Mouse (Mus musculus): ENCODE measurements around the gene Cox7b2. TPM values are rescaled to one million over a fixed set of nuclear protein-coding genes. Genes with fewer than 3 reads are reported as not detected.
"Not testable (repeated sequence)": the region's sequence is repeated elsewhere in the genome, so short reads cannot be mapped to it uniquely, and the experiment has no call there.

The Cox7b2 gene
- polyA plus RNA-seq (2015; fragmentation: Nextera tagmentation; extraction: Ambion mirVana): 0.74 and 0.83 TPM in 2 replicates

DNA sequence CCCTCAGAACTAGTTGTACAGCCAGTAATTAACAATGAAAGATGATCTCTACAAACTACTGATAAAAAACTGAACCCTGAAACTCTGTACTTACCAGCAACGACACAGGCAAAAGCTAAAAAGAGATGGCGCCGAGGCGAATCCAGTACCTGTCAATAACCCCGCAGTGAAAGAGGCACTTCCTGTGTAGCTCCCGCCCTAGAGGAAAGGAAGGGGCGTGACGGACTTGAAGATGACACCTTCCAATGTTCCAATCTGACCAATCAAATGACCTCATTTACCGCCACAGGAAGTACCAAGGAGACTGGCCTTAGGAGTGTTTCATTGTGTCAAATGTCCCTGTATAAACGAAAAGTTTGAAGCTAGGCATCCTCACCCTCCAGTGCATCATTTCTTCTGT lies at the start of gene Cox7b2:
Gene Cox7b2 (minus strand): TSS at position 127 of the 400 bp plus-strand sequence.
- Histone ChIP-seq H3K4me2 (no peak within 1 kb of the TSS), H3K4me3 (replicated peaks) (no peak within 1 kb of the TSS), H3K9ac (replicated peaks) (no peak within 1 kb of the TSS), H3K9me3 (replicated peaks) (no peaks in the 10 kb centered on the region), H3K36me3 (no peaks in the 10 kb centered on the region), H3K27me3 (replicated peaks) (no peaks in the 10 kb centered on the region), H3K27ac (replicated peaks) (no peak within 1 kb of the TSS), H3K4me1 (no peaks in the 10 kb centered on the region)
- no peak for ATAC-seq (ENCODE audit: low FRiP score)
- 95% methylated on average over 10 of the region's 10 CpGs for WGBS

GRCm38 (mm10) chr5:71595321-71595720 lies 47.3 kb upstream of the Cox7b2 start:
- H3K36me3 ChIP-seq: no peaks in the 10 kb centered on the region
- H3K4me3 ChIP-seq (replicated peaks): no peak overlapping the region
- H3K27me3 ChIP-seq (replicated peaks): no peaks in the 10 kb centered on the region
- no peak overlapping the region for H3K4me2 ChIP-seq
- H3K4me1 ChIP-seq: no peaks in the 10 kb centered on the region
- H3K9ac ChIP-seq (replicated peaks): no peak overlapping the region
- H3K27ac ChIP-seq (replicated peaks): no peak overlapping the region
- H3K9me3 ChIP-seq (replicated peaks): no peaks in the 10 kb centered on the region
- no peak for ATAC-seq (ENCODE audit: low FRiP score)
- WGBS: 72% methylated on average over 2 of the region's 2 CpGs

GRCm38 (mm10) chr5:71593745-71594255 lies 45.8 kb upstream of the Cox7b2 start:
- Histone ChIP-seq H3K9me3 (replicated peaks) (no peaks in the 10 kb centered on the region), H3K4me2 (no peak overlapping the region), H3K36me3 (no peaks in the 10 kb centered on the region), H3K27me3 (replicated peaks) (no peaks in the 10 kb centered on the region), H3K9ac (replicated peaks) (no peak overlapping the region), H3K27ac (replicated peaks) (no peak overlapping the region), H3K4me1 (no peaks in the 10 kb centered on the region), H3K4me3 (replicated peaks) (no peak overlapping the region)
- no peak for ATAC-seq (ENCODE audit: low FRiP score)
- 87% methylated on average over 2 of the region's 2 CpGs for WGBS

DNA sequence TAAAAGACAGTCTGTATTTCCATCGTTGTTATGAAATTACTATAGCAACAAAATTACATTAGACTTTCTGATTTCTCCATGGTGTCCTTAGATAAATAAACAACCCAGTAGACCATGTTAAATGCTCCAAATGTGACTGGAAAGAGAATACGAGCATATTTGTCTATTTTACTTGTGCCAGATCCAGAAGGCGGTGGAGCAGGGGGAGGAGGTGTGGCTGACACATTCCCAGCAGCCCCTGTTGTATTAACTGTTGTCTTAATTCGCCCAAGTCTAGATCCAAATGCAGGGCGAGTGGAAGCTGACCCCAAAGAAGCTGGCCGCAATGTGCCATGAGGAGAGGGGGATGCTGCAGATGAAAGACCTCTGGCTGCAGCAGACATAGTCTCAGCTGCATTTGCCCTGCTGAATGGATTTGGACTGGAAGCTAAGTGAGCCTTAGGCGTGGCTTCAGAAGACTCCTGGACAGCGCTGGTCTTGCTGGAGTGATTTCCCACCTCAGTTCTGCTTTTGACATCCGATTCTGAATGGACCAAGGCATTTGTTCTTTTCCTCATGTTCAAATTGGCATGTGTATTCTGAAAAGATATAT lies 23.7 kb upstream of the Cox7b2 start:
- Histone ChIP-seq H3K4me2 (no peak overlapping the region), H3K4me1 (no peaks in the 10 kb centered on the region), H3K27me3 (replicated peaks) (no peaks in the 10 kb centered on the region), H3K9ac (replicated peaks) (no peak overlapping the region), H3K36me3 (no peaks in the 10 kb centered on the region), H3K9me3 (replicated peaks) (no peaks in the 10 kb centered on the region), H3K4me3 (replicated peaks) (no peak overlapping the region), H3K27ac (replicated peaks) (no peak overlapping the region)
- 84% methylated on average over 9 of the region's 9 CpGs for WGBS
- no peak for ATAC-seq (ENCODE audit: low FRiP score)

DNA sequence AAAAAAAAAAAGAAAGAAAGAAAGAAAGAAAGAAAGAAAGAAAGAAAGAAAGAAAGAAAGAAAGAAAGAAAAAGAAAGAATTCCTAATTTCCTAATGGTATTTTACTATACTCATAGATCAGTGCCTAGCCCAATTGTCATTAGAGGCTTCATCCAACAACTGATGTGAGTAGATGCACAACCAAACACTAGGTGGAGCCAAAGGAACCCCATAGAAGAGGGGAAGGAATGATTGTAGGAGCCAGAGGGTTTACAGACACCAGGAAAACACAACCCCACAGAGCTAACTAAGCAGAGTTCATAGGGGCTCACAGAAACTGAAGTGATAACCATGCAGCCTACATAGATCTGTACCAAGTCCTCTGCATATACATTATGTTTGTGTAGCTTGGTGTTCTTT lies 2.5 kb downstream of the Cox7b2 start:
- H3K27ac ChIP-seq (replicated peaks): no peak overlapping the region
- H3K27me3 ChIP-seq (replicated peaks): no peaks in the 10 kb centered on the region
- H3K9me3 ChIP-seq (replicated peaks): no peaks in the 10 kb centered on the region
- ATAC-seq (ENCODE audit: low FRiP score): no peak
- no peak overlapping the region for H3K4me3 ChIP-seq (replicated peaks)
- H3K36me3 ChIP-seq: no peaks in the 10 kb centered on the region
- H3K4me1 ChIP-seq: no peaks in the 10 kb centered on the region
- H3K9ac ChIP-seq (replicated peaks): no peak overlapping the region
- H3K4me2 ChIP-seq: no peak overlapping the region

- H3K9me3 ChIP-seq (replicated peaks); H3K27me3 ChIP-seq (replicated peaks); H3K36me3 ChIP-seq; H3K4me1 ChIP-seq; ATAC-seq (ENCODE audit: low FRiP score); H3K27ac ChIP-seq (replicated peaks); H3K9ac ChIP-seq (replicated peaks); H3K4me2 ChIP-seq; H3K4me3 ChIP-seq (replicated peaks): not testable (repeated sequence)
- 67% methylated on average over 7 of the region's 15 CpGs for WGBS
These were observed 22.5 kb downstream of the Cox7b2 start for GRCm38 (mm10) chr5:71525486-71525885.

DNA sequence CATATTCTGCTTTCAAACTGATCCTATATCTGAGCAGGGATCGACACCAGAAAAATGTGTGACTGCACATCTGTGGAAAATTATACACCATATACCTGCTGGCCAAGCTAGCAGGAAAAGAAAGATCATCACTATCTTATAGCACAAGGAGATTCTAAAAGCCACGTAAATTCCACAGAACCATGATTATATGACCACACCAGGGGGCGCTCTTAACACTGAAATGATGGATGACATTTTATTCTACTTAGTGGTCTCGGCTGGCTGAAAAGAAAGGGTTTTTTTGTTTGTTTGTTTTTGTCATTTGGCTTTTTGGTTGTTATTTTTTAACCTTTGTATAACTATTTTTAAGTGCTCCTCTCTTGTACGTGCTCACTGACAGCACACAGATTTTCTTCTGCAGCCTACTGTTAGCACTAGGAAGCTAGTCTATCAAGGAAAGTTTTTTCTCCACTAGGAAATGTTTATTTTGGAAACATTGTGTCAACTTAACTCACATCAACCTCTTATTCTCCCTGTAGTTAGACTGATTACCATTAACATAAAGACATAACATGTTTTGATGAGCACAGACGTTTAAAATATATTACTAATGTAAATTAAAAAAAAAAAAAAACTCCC lies 45.8 kb downstream of the Cox7b2 start:
- H3K27ac ChIP-seq (replicated peaks): no peak overlapping the region
- peak; percentile 63; the same call in 1 of the 2 replicates for ATAC-seq (ENCODE audit: low FRiP score)
- H3K9me3 ChIP-seq (replicated peaks): no peaks in the 10 kb centered on the region
- 25% methylated on average over 6 of the region's 6 CpGs for WGBS
- no peak overlapping the region for H3K4me2 ChIP-seq
- no peaks in the 10 kb centered on the region for H3K36me3 ChIP-seq
- no peak overlapping the region for H3K9ac ChIP-seq (replicated peaks)
- H3K4me3 ChIP-seq (replicated peaks): no peak overlapping the region
- H3K4me1 ChIP-seq: no peaks in the 10 kb centered on the region
- H3K27me3 ChIP-seq (replicated peaks): no peaks in the 10 kb centered on the region

- H3K36me3 ChIP-seq: no peaks in the 10 kb centered on the region
- no peaks in the 10 kb centered on the region for H3K27me3 ChIP-seq (replicated peaks)
- H3K27ac ChIP-seq (replicated peaks): no peak overlapping the region
- ATAC-seq (ENCODE audit: low FRiP score): no peak
- no peak overlapping the region for H3K9ac ChIP-seq (replicated peaks)
- H3K4me1 ChIP-seq: peaks cover 5% of the 10 kb centered on the region; the same call in 1 of the 2 replicates
- 49% methylated on average over 5 of the region's 5 CpGs for WGBS
- no peak overlapping the region for H3K4me3 ChIP-seq (replicated peaks)
- no peak overlapping the region for H3K4me2 ChIP-seq
- H3K9me3 ChIP-seq (replicated peaks): no peaks in the 10 kb centered on the region
These were observed 52.4 kb downstream of the Cox7b2 start for GRCm38 (mm10) chr5:71495621-71496020.

- Histone ChIP-seq H3K36me3 (no peaks in the 10 kb centered on the region), H3K4me1 (no peaks in the 10 kb centered on the region), H3K27me3 (replicated peaks) (no peaks in the 10 kb centered on the region), H3K9me3 (replicated peaks) (no peaks in the 10 kb centered on the region), H3K27ac (replicated peaks) (no peak overlapping the region), H3K4me2 (no peak overlapping the region), H3K9ac (replicated peaks) (no peak overlapping the region), H3K4me3 (replicated peaks) (no peak overlapping the region)
- 49% methylated on average over 3 of the region's 3 CpGs for WGBS
- no peak for ATAC-seq (ENCODE audit: low FRiP score)
These were observed 91.0 kb downstream of the Cox7b2 start for GRCm38 (mm10) chr5:71456957-71457356.

- WGBS: 61% methylated on average over 6 of the region's 6 CpGs
These were observed 107.8 kb downstream of the Cox7b2 start for GRCm38 (mm10) chr5:71440174-71440573.

More at GRCm38 (mm10) chr5:71440174-71440573, 107.8 kb downstream of the Cox7b2 start:
- peak; percentile 47; the same call in 1 of the 2 replicates for ATAC-seq (ENCODE audit: low FRiP score)
- Histone ChIP-seq H3K27me3 (replicated peaks) (no peaks in the 10 kb centered on the region), H3K9me3 (replicated peaks) (no peaks in the 10 kb centered on the region), H3K36me3 (no peaks in the 10 kb centered on the region), H3K4me1 (no peaks in the 10 kb centered on the region), H3K4me2 (no peak overlapping the region), H3K27ac (replicated peaks) (no peak overlapping the region), H3K9ac (replicated peaks) (no peak overlapping the region), H3K4me3 (replicated peaks) (no peak overlapping the region)
